Mouse (Mus musculus): ENCODE results near the gene Cbfa2t2.

GRCm38 (mm10) chr2:154569836-154570286 is 133.6 kb downstream of the Cbfa2t2 start, which contains the start of gene E2f1:
- TF ChIP-seq POLR2A (IDR thresholded peaks at IDR 0.05; ENCODE audit: borderline replicate concordance, extremely low read depth, low read depth, low read length) (no peak), CTCF (IDR thresholded peaks at IDR 0.05; ENCODE audit: insufficient read depth, low read length) (no peak)

All from lung, adult 2 months (tissue).